ENCODE assay signal across 15 mouse cellular contexts in genomic region chr5:13974664-13975063, GRCm38 (mm10). TPM values are rescaled to one million over a fixed set of nuclear protein-coding genes. Genes with fewer than 3 reads are reported as not detected.
DNase-seq lines count a peak whose midpoint lies in the region; ATAC-seq and TF ChIP-seq lines count a peak whose summit lies in the region.
"Had no signal": no experiment of that assay in that cellular context is flagged by ENCODE, and none has a peak within 500 bp of the region (broad histone marks: within the 10 kb centered on the region; RNA-seq: fewer than 3 reads in every experiment).

No protein-coding gene starts in this region.

- no peaks in the 10 kb centered on the region for H3K36me3 ChIP-seq in neural tube, embryonic 15.5 days
- H3K36me3 ChIP-seq in limb, embryonic 14.5 days (ENCODE audit: control insufficient read depth, insufficient read depth, low read length) = no peaks in the 10 kb centered on the region
- H3K36me3 ChIP-seq in midbrain, embryonic 11.5 days (ENCODE audit: control insufficient read depth, insufficient read depth, low read length) = no peaks in the 10 kb centered on the region
- H3K36me3 ChIP-seq: G1E; heart, embryonic 15.5 days; hindbrain, embryonic 12.5 days; limb, embryonic 15.5 days had no signal

- no peak for ATAC-seq in neural tube, embryonic 15.5 days (ENCODE audit: low FRiP score)
- peak; percentile 37; the same call in 1 of the 2 replicates for ATAC-seq in limb, embryonic 14.5 days (ENCODE audit: low FRiP score, low read depth)
- ATAC-seq in midbrain, embryonic 11.5 days (ENCODE audit: low FRiP score) = no peak
- ATAC-seq in granulocyte monocyte progenitor cell, adult 5-6 weeks (replicated peaks; ENCODE audit: poor library complexity, severe bottlenecking) = no peak
- ATAC-seq: intestine, postnatal 0 days had no signal

- WGBS in neural tube, embryonic 15.5 days = 74% methylated on average over 3 of the region's 3 CpGs
- 52% methylated on average over 3 of the region's 3 CpGs for WGBS in limb, embryonic 14.5 days
- 60% methylated on average over 3 of the region's 3 CpGs for WGBS in midbrain, embryonic 11.5 days

- H3K9me3 ChIP-seq in neural tube, embryonic 15.5 days (replicated peaks) = no peaks in the 10 kb centered on the region
- H3K9me3 ChIP-seq in limb, embryonic 14.5 days (ENCODE audit: control insufficient read depth, low read length) = no peaks in the 10 kb centered on the region
- no peaks in the 10 kb centered on the region for H3K9me3 ChIP-seq in midbrain, embryonic 11.5 days (ENCODE audit: control insufficient read depth, low read length)
- H3K9me3 ChIP-seq: G1E; heart, embryonic 15.5 days; hindbrain, embryonic 12.5 days; limb, embryonic 15.5 days had no signal

- H3K4me3 ChIP-seq in neural tube, embryonic 15.5 days (replicated peaks) = no peak overlapping the region
- no peak overlapping the region for H3K4me3 ChIP-seq in limb, embryonic 14.5 days (replicated peaks; ENCODE audit: low read length)
- no peak overlapping the region for H3K4me3 ChIP-seq in midbrain, embryonic 11.5 days (ENCODE audit: low read depth, low read length)
- H3K4me3 ChIP-seq: heart, embryonic 15.5 days; hindbrain, embryonic 12.5 days; limb, embryonic 15.5 days had no signal

- DNase-seq in neural tube, embryonic 10.5 days (ENCODE audit: extremely low spot score, low spot score) = peak; percentile 21
- DNase-seq in ES-CJ7 (ENCODE audit: low read depth, low spot score) = peak; percentile 25
- peak; percentile 82 for DNase-seq in R1 (ENCODE audit: low read depth, low spot score)
- no peak for DNase-seq in limb, embryonic 14.5 days (ENCODE audit: low spot score)
- DNase-seq in midbrain, embryonic 11.5 days (ENCODE audit: low spot score, missing footprints) = no peak
- DNase-seq: cerebellum, adult 11 months; layer of hippocampus, postnatal 36 days; lung, adult 2 months had no signal

- H3K27me3 ChIP-seq in neural tube, embryonic 15.5 days (replicated peaks) = no peaks in the 10 kb centered on the region
- no peaks in the 10 kb centered on the region for H3K27me3 ChIP-seq in limb, embryonic 14.5 days (ENCODE audit: control insufficient read depth, insufficient read depth, low read length)
- no peaks in the 10 kb centered on the region for H3K27me3 ChIP-seq in midbrain, embryonic 11.5 days (ENCODE audit: control insufficient read depth, insufficient read depth, low read length)
- H3K27me3 ChIP-seq: heart, embryonic 15.5 days; hindbrain, embryonic 12.5 days; limb, embryonic 15.5 days had no signal

- H3K4me2 ChIP-seq in neural tube, embryonic 15.5 days = no peak overlapping the region
- no peak overlapping the region for H3K4me2 ChIP-seq in limb, embryonic 14.5 days (replicated peaks; ENCODE audit: low read depth, low read length, severe bottlenecking)
- no peak overlapping the region for H3K4me2 ChIP-seq in midbrain, embryonic 11.5 days
- H3K4me2 ChIP-seq: heart, embryonic 15.5 days; hindbrain, embryonic 12.5 days; limb, embryonic 15.5 days had no signal

- H3K4me1 ChIP-seq in neural tube, embryonic 15.5 days = no peaks in the 10 kb centered on the region
- H3K4me1 ChIP-seq in limb, embryonic 14.5 days (ENCODE audit: control insufficient read depth, insufficient read depth, low read length) = 0 out of 2 replicates have a peak, but pooled peaks cover 2% of the 10 kb centered on the region
- no peaks in the 10 kb centered on the region for H3K4me1 ChIP-seq in midbrain, embryonic 11.5 days (ENCODE audit: control insufficient read depth, insufficient read depth, low read length)
- H3K4me1 ChIP-seq: heart, embryonic 15.5 days; hindbrain, embryonic 12.5 days; limb, embryonic 15.5 days had no signal

- no peak for TF ChIP-seq POLR2A in limb, embryonic 14.5 days (IDR thresholded peaks at IDR 0.05; ENCODE audit: borderline replicate concordance, extremely low read depth, insufficient read depth, insufficient read length)

- H3K27ac ChIP-seq in neural tube, embryonic 15.5 days (replicated peaks) = no peak overlapping the region
- H3K27ac ChIP-seq in limb, embryonic 14.5 days (replicated peaks; ENCODE audit: low read depth, low read length) = no peak overlapping the region
- H3K27ac ChIP-seq in midbrain, embryonic 11.5 days (ENCODE audit: low read depth, low read length) = no peak overlapping the region
- H3K27ac ChIP-seq: heart, embryonic 15.5 days; hindbrain, embryonic 12.5 days; limb, embryonic 15.5 days had no signal

- H3K9ac ChIP-seq in neural tube, embryonic 15.5 days (replicated peaks) = no peak overlapping the region
- no peak overlapping the region for H3K9ac ChIP-seq in limb, embryonic 14.5 days (ENCODE audit: low read depth, low read length, severe bottlenecking)
- no peak overlapping the region for H3K9ac ChIP-seq in midbrain, embryonic 11.5 days (ENCODE audit: low read length)
- H3K9ac ChIP-seq: heart, embryonic 15.5 days; hindbrain, embryonic 12.5 days; limb, embryonic 15.5 days had no signal

RNA-seq across cellular contexts. Expression of gene Sema3e, which starts 50.4 kb away (rescaled TPM):
- 2.2 and 3.3 TPM in 2 replicates for polyA plus RNA-seq in neural tube, embryonic 15.5 days (2015; fragmentation: Nextera tagmentation; extraction: Ambion mirVana)
- 3.1 and 3.2 TPM in 2 replicates for polyA plus RNA-seq in limb, embryonic 14.5 days (2012; rRNA removed)
- 6.4 and 7.6 TPM in 2 replicates for polyA plus RNA-seq in limb, embryonic 14.5 days (2014; fragmentation: Nextera tagmentation; extraction: Ambion mirVana)
- polyA plus RNA-seq in midbrain, embryonic 11.5 days (2014; fragmentation: Nextera tagmentation; extraction: Ambion mirVana) = 1.2 and 1.8 TPM in 2 replicates
- not detected in 2 replicates for total RNA-seq in granulocyte monocyte progenitor cell, adult 5-6 weeks (2014; fragmentation: Nextera tagmentation)
- not detected in 2 replicates for total RNA-seq in granulocyte monocyte progenitor cell, adult 5-6 weeks (2017)

Comparison
In these comparisons a context has a peak if more than half of its experiments do, and no peak if none do; other contexts are left out.
1. DNase-seq: peak in neural tube, embryonic 10.5 days (single experiment), ES-CJ7 (single experiment) and R1 (single experiment); none in limb, embryonic 14.5 days (single experiment) and midbrain, embryonic 11.5 days (single experiment).